13 mouse cellular contexts compared by ENCODE assay signal in genomic region chr10:81501863-81502262, GRCm38 (mm10). TPM values are rescaled to one million over a fixed set of nuclear protein-coding genes. Genes with fewer than 3 reads are reported as not detected.
DNase-seq lines count a peak whose midpoint lies in the region; TF ChIP-seq lines count a peak whose summit lies in the region.
"Had no signal": no experiment of that assay in that cellular context is flagged by ENCODE, and none has a peak within 500 bp of the region (broad histone marks: within the 10 kb centered on the region; RNA-seq: fewer than 3 reads in every experiment).

No protein-coding gene starts in this region.

- peak overlapping the region; percentile 42; the same call in 1 of the 2 replicates for H3K27ac ChIP-seq in olfactory bulb, adult 2 months (ENCODE audit: insufficient read depth, low read depth, low read length)
- H3K27ac ChIP-seq: embryonic facial prominence, embryonic 13.5 days; embryonic facial prominence, embryonic 15.5 days; forebrain, embryonic 13.5 days; forebrain, embryonic 15.5 days had no signal

- peaks cover 8% of the 10 kb centered on the region; the same call in 1 of the 2 replicates for H3K4me1 ChIP-seq in olfactory bulb, adult 2 months (ENCODE audit: control insufficient read depth, insufficient read depth, low read length)

- 57% methylated on average over 5 of the region's 5 CpGs for WGBS in olfactory bulb, adult 2 months

- no peak for TF ChIP-seq POLR2A in olfactory bulb, adult 2 months (IDR thresholded peaks at IDR 0.05; ENCODE audit: insufficient read depth, low read depth, low read length)

- no peak for TF ChIP-seq CTCF in olfactory bulb, adult 2 months (IDR thresholded peaks at IDR 0.05; ENCODE audit: insufficient read depth, low read depth, low read length)

- peak; percentile 30 for DNase-seq in cerebellum, adult 11-12 months
- DNase-seq in cerebellum, adult 18-20 months, result no peak
- peak; percentile 43 for DNase-seq in cerebellum, adult 9-11 months
- DNase-seq in cerebellum, postnatal 25 days, result no peak
- peak; percentile 53 for DNase-seq in brain, adult 2 months (ENCODE audit: low read depth, low spot score)
- no peak for DNase-seq in urinary bladder, postnatal 36 days (ENCODE audit: low spot score in 2 of 2)

- H3K4me3 ChIP-seq in olfactory bulb, adult 2 months (ENCODE audit: insufficient read depth, low read depth, low read length), result no peak overlapping the region
- H3K4me3 ChIP-seq: embryonic facial prominence, embryonic 15.5 days; erythroblast, embryonic 14.5 days; forebrain, embryonic 15.5 days had no signal

RNA-seq across cellular contexts. Expression of gene S1pr4, which starts 1.9 kb away (rescaled TPM):
- not detected in 2 replicates for polyA plus RNA-seq in olfactory bulb, adult 2 months (2012; ENCODE audit: insufficient read depth, insufficient read length, low replicate concordance, missing spikeins)

RNA-seq across cellular contexts. Expression of gene Ncln, which starts 5.7 kb away (rescaled TPM):
- 181 TPM in 1 of 2 replicates, not detected in the other for polyA plus RNA-seq in olfactory bulb, adult 2 months (2012; ENCODE audit: insufficient read depth, insufficient read length, low replicate concordance, missing spikeins)

RNA-seq across cellular contexts. Expression of gene Celf5, which starts 19.4 kb away (rescaled TPM):
- not detected in 2 replicates for polyA plus RNA-seq in olfactory bulb, adult 2 months (2012; ENCODE audit: insufficient read depth, insufficient read length, low replicate concordance, missing spikeins)
- polyA plus RNA-seq: erythroblast, embryonic 14.5 days had no signal

RNA-seq across cellular contexts. Expression of gene Gna15, which starts 22.2 kb away (rescaled TPM):
- not detected in 2 replicates for polyA plus RNA-seq in olfactory bulb, adult 2 months (2012; ENCODE audit: insufficient read depth, insufficient read length, low replicate concordance, missing spikeins)
- polyA plus RNA-seq: Patski had no signal

RNA-seq across cellular contexts. Expression of gene Gna11, which starts 43.1 kb away (rescaled TPM):
- not detected in 2 replicates for polyA plus RNA-seq in olfactory bulb, adult 2 months (2012; ENCODE audit: insufficient read depth, insufficient read length, low replicate concordance, missing spikeins)

Comparison
In these comparisons a context has a peak if more than half of its experiments do, and no peak if none do; other contexts are left out.
1. DNase-seq: peak in cerebellum, adult 11-12 months (single experiment), cerebellum, adult 9-11 months (single experiment) and brain, adult 2 months (single experiment); none in cerebellum, adult 18-20 months (0 of 2), cerebellum, postnatal 25 days (0 of 2) and urinary bladder, postnatal 36 days (0 of 2).